16 mouse cellular contexts compared by ENCODE assay signal in the genomic region with DNA sequence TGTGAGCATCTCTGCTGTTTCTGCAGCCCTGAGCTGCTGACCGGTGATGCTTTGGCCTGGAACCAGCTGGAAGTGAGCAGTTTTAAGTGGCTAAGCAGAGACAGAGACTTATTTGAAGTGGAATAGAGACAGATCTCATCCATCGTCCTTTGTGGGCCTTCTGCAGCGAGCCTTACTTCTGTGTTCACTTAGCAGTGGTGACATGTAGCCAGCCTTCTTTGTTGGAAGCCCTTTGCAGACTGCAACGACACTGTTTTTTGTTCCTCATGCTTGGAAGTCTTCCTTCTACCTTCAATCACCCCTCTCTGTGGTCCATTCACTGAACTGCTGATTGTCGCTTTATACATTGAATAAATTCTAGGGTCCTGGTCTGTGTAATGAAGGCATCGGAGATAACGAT. TPM values are rescaled to one million over a fixed set of nuclear protein-coding genes. Genes with fewer than 3 reads are reported as not detected.
A peak's percentile ranks its signal among the peaks of the same experiment; 100 is the strongest.
DNase-seq lines count a peak whose midpoint lies in the region; ATAC-seq lines count a peak whose summit lies in the region.
"Had no signal": no experiment of that assay in that cellular context is flagged by ENCODE, and none has a peak within 500 bp of the region (broad histone marks: within the 10 kb centered on the region; RNA-seq: fewer than 3 reads in every experiment).

No protein-coding gene starts in this region.

- no peak overlapping the region for H3K4me2 ChIP-seq in forebrain, embryonic 13.5 days
- H3K4me2 ChIP-seq in forebrain, embryonic 12.5 days, result no peak overlapping the region
- no peak overlapping the region for H3K4me2 ChIP-seq in midbrain, embryonic 14.5 days (ENCODE audit: low read length)
- H3K4me2 ChIP-seq in midbrain, embryonic 11.5 days, result no peak overlapping the region
- no peak overlapping the region for H3K4me2 ChIP-seq in neural tube, embryonic 15.5 days
- H3K4me2 ChIP-seq: liver, embryonic 11.5 days; lung, embryonic 14.5 days had no signal

- peak; percentile 17 for DNase-seq in midbrain, embryonic 14.5 days
- DNase-seq in midbrain, embryonic 11.5 days (ENCODE audit: low spot score, missing footprints), result no peak
- no peak for DNase-seq in limb, embryonic 10.5 days (ENCODE audit: low spot score)
- DNase-seq in embryo, embryonic 10 days (ENCODE audit: low spot score), result no peak
- no peak for DNase-seq in cerebellum, postnatal 4 days (ENCODE audit: low spot score in 2 of 2)
- DNase-seq: cerebellum, adult 9-11 months; gastrocnemius, adult 2 months; kidney, adult 18-20 months; kidney, postnatal 14 days; lung, embryonic 14.5 days had no signal

- peaks cover 21% of the 10 kb centered on the region for H3K4me1 ChIP-seq in forebrain, embryonic 13.5 days
- H3K4me1 ChIP-seq in forebrain, embryonic 12.5 days, result peaks cover 6% of the 10 kb centered on the region; the same call in 1 of the 2 replicates
- H3K4me1 ChIP-seq in midbrain, embryonic 14.5 days (ENCODE audit: control insufficient read depth, insufficient read depth, low read length), result no peaks in the 10 kb centered on the region
- H3K4me1 ChIP-seq in midbrain, embryonic 11.5 days (ENCODE audit: control insufficient read depth, insufficient read depth, low read length), result no peaks in the 10 kb centered on the region
- peaks cover 24% of the 10 kb centered on the region for H3K4me1 ChIP-seq in limb, embryonic 10.5 days
- H3K4me1 ChIP-seq in neural tube, embryonic 15.5 days, result peaks cover 12% of the 10 kb centered on the region

- peak overlapping the region; percentile 3; the same call in 1 of the 2 replicates for H3K27ac ChIP-seq in forebrain, embryonic 13.5 days
- H3K27ac ChIP-seq in forebrain, embryonic 12.5 days, result no peak overlapping the region
- H3K27ac ChIP-seq in midbrain, embryonic 14.5 days (replicated peaks; ENCODE audit: low read depth, low read length), result no peak overlapping the region
- no peak overlapping the region for H3K27ac ChIP-seq in midbrain, embryonic 11.5 days (ENCODE audit: low read depth, low read length)
- H3K27ac ChIP-seq in limb, embryonic 10.5 days, result peak overlapping the region; percentile 32; the same call in 1 of the 2 replicates
- peak overlapping the region; percentile 66 for H3K27ac ChIP-seq in neural tube, embryonic 15.5 days (replicated peaks)
- H3K27ac ChIP-seq: gastrocnemius, adult 2 months had no signal

- H3K36me3 ChIP-seq in forebrain, embryonic 13.5 days (ENCODE audit: poor library complexity, severe bottlenecking), result no peaks in the 10 kb centered on the region
- H3K36me3 ChIP-seq in forebrain, embryonic 12.5 days (replicated peaks), result no peaks in the 10 kb centered on the region
- H3K36me3 ChIP-seq in midbrain, embryonic 14.5 days (ENCODE audit: control insufficient read depth, insufficient read depth, low read length), result no peaks in the 10 kb centered on the region
- H3K36me3 ChIP-seq in midbrain, embryonic 11.5 days (ENCODE audit: control insufficient read depth, insufficient read depth, low read length), result no peaks in the 10 kb centered on the region
- H3K36me3 ChIP-seq in limb, embryonic 10.5 days, result no peaks in the 10 kb centered on the region
- H3K36me3 ChIP-seq in neural tube, embryonic 15.5 days, result no peaks in the 10 kb centered on the region
- H3K36me3 ChIP-seq: G1E had no signal

- H3K9me3 ChIP-seq in forebrain, embryonic 13.5 days (replicated peaks), result no peaks in the 10 kb centered on the region
- H3K9me3 ChIP-seq in forebrain, embryonic 12.5 days, result no peaks in the 10 kb centered on the region
- H3K9me3 ChIP-seq in midbrain, embryonic 14.5 days (ENCODE audit: control insufficient read depth, low read length), result no peaks in the 10 kb centered on the region
- H3K9me3 ChIP-seq in midbrain, embryonic 11.5 days (ENCODE audit: control insufficient read depth, low read length), result no peaks in the 10 kb centered on the region
- H3K9me3 ChIP-seq in limb, embryonic 10.5 days (replicated peaks), result no peaks in the 10 kb centered on the region
- no peaks in the 10 kb centered on the region for H3K9me3 ChIP-seq in neural tube, embryonic 15.5 days (replicated peaks)
- H3K9me3 ChIP-seq: G1E had no signal

- H3K27me3 ChIP-seq in forebrain, embryonic 13.5 days, result no peaks in the 10 kb centered on the region
- H3K27me3 ChIP-seq in forebrain, embryonic 12.5 days, result no peaks in the 10 kb centered on the region
- no peaks in the 10 kb centered on the region for H3K27me3 ChIP-seq in midbrain, embryonic 14.5 days (ENCODE audit: control insufficient read depth, insufficient read depth, low read length)
- H3K27me3 ChIP-seq in midbrain, embryonic 11.5 days (ENCODE audit: control insufficient read depth, insufficient read depth, low read length), result no peaks in the 10 kb centered on the region
- no peaks in the 10 kb centered on the region for H3K27me3 ChIP-seq in limb, embryonic 10.5 days (ENCODE audit: low read depth, poor library complexity, severe bottlenecking)
- no peaks in the 10 kb centered on the region for H3K27me3 ChIP-seq in neural tube, embryonic 15.5 days (replicated peaks)

- 0 out of 2 replicates have a peak overlapping the region, but pooled peaks have one; percentile 14 for H3K9ac ChIP-seq in forebrain, embryonic 13.5 days
- H3K9ac ChIP-seq in forebrain, embryonic 12.5 days, result no peak overlapping the region
- H3K9ac ChIP-seq in midbrain, embryonic 14.5 days (replicated peaks; ENCODE audit: low read length), result no peak overlapping the region
- no peak overlapping the region for H3K9ac ChIP-seq in midbrain, embryonic 11.5 days (ENCODE audit: low read length)
- no peak overlapping the region for H3K9ac ChIP-seq in neural tube, embryonic 15.5 days (replicated peaks)
- H3K9ac ChIP-seq: lung, embryonic 14.5 days had no signal

- WGBS in forebrain, embryonic 13.5 days, result 33% methylated on average over 7 of the region's 7 CpGs
- WGBS in forebrain, embryonic 12.5 days, result 48% methylated on average over 7 of the region's 7 CpGs
- WGBS in midbrain, embryonic 14.5 days, result 67% methylated on average over 7 of the region's 7 CpGs
- WGBS in midbrain, embryonic 11.5 days, result 75% methylated on average over 7 of the region's 7 CpGs
- 70% methylated on average over 7 of the region's 7 CpGs for WGBS in limb, embryonic 10.5 days
- 54% methylated on average over 7 of the region's 7 CpGs for WGBS in neural tube, embryonic 15.5 days

- peak; percentile 28; the same call in 1 of the 2 replicates for ATAC-seq in forebrain, embryonic 13.5 days
- no peak for ATAC-seq in forebrain, embryonic 12.5 days (ENCODE audit: low FRiP score)
- no peak for ATAC-seq in midbrain, embryonic 14.5 days (ENCODE audit: low FRiP score, low TSS enrichment)
- ATAC-seq in midbrain, embryonic 11.5 days (ENCODE audit: low FRiP score), result no peak
- peak; percentile 39; the same call in 1 of the 2 replicates for ATAC-seq in neural tube, embryonic 15.5 days (ENCODE audit: low FRiP score)
- ATAC-seq: CD4-positive, CD25-positive, alpha-beta regulatory T cell, adult 4 months had no signal

- no peak overlapping the region for H3K4me3 ChIP-seq in forebrain, embryonic 13.5 days
- H3K4me3 ChIP-seq in forebrain, embryonic 12.5 days (replicated peaks), result no peak overlapping the region
- H3K4me3 ChIP-seq in midbrain, embryonic 14.5 days (replicated peaks; ENCODE audit: low read depth, low read length), result no peak overlapping the region
- no peak overlapping the region for H3K4me3 ChIP-seq in midbrain, embryonic 11.5 days (ENCODE audit: low read depth, low read length)
- H3K4me3 ChIP-seq in limb, embryonic 10.5 days, result no peak overlapping the region
- H3K4me3 ChIP-seq in neural tube, embryonic 15.5 days (replicated peaks), result no peak overlapping the region
- H3K4me3 ChIP-seq: gastrocnemius, adult 2 months had no signal

RNA-seq across cellular contexts. Expression of a gene that starts 18.5 kb away (rescaled TPM):
- 37.2 and 51.0 TPM in 2 replicates for polyA plus RNA-seq in forebrain, embryonic 13.5 days (2015; fragmentation: Nextera tagmentation; extraction: Ambion mirVana)
- polyA plus RNA-seq in forebrain, embryonic 12.5 days (2016; fragmentation: Nextera tagmentation; extraction: Ambion mirVana), result 14.5 and 15.4 TPM in 2 replicates
- polyA plus RNA-seq in midbrain, embryonic 14.5 days (2014; fragmentation: Nextera tagmentation; extraction: Ambion mirVana), result 2.1 and 3.1 TPM in 2 replicates
- polyA plus RNA-seq in midbrain, embryonic 11.5 days (2014; fragmentation: Nextera tagmentation; extraction: Ambion mirVana), result 2.5 and 3.0 TPM in 2 replicates
- 4.2 and 6.3 TPM in 2 replicates for polyA plus RNA-seq in limb, embryonic 10.5 days (2016; fragmentation: Nextera tagmentation; extraction: Ambion mirVana)
- 5.3 and 5.6 TPM in 2 replicates for polyA plus RNA-seq in neural tube, embryonic 15.5 days (2015; fragmentation: Nextera tagmentation; extraction: Ambion mirVana)
- polyA plus RNA-seq: G1E had no signal

Comparison
In these comparisons a context has a peak if more than half of its experiments do, and no peak if none do; other contexts are left out.
1. ATAC-seq: peak in forebrain, embryonic 13.5 days (single experiment) and neural tube, embryonic 15.5 days (single experiment); none in forebrain, embryonic 12.5 days (single experiment), midbrain, embryonic 14.5 days (single experiment) and midbrain, embryonic 11.5 days (single experiment).
2. H3K27ac ChIP-seq: peak in forebrain, embryonic 13.5 days (single experiment), limb, embryonic 10.5 days (single experiment) and neural tube, embryonic 15.5 days (single experiment); none in forebrain, embryonic 12.5 days (single experiment), midbrain, embryonic 14.5 days (single experiment) and midbrain, embryonic 11.5 days (single experiment).